Mouse (Mus musculus) cerebellum, adult 2 months (tissue): ENCODE data around the gene Tomm7.

ENCODE experiments used
- CTCF ChIP-seq: fragments of 200-500 bp; IDR thresholded peaks from 2 replicates; pipeline ENCODE4 v1.5.1; 2011; ENCODE audit warnings: low read depth, mild to moderate bottlenecking, control low read depth, low read length, moderate library complexity, borderline replicate concordance; ENCODE audit not compliant: insufficient read depth
- POLR2A ChIP-seq: fragments of 200-500 bp; IDR thresholded peaks from 2 replicates; pipeline ENCODE4 v1.6.1; 2011; ENCODE audit warnings: low read length, control low read depth, borderline replicate concordance; ENCODE audit not compliant: insufficient read depth

DNA sequence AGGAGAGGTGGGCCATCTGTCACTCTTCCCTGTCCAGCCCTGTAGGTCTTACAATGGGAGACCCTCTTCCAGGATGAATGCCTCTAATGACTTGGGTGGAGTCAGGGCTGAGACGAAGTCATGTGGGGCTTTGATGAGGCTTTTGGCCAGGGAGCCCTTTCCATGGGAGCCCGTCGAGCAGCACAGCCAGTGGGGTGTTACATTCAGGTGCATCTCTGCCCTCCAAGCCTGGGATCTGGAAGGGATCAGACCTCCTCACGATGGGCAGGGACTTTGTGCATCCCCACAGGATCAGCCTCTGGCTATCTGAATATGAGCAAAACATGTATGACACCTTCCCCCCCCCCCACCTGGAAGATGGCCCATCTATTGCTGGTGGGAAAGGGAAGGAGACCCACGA is 15.9 kb upstream of the Tomm7 start:
- TF ChIP-seq CTCF, result no peak
- TF ChIP-seq POLR2A, result no peak
